Mouse (Mus musculus) layer of hippocampus, postnatal 14 days (tissue): Measurements from ENCODE around the gene Dapk2. TPM values are rescaled to one million over a fixed set of nuclear protein-coding genes. Genes with fewer than 3 reads are reported as not detected.

Experiments used
- DNase-seq, 2 experiments: peaks; one replicate each; pipeline ENCODE4 v3.0.0; 2021 to 2022; ENCODE audit warnings: low spot score in 2 of 2, mixed read lengths in 1 of 2
- total RNA-seq, 2 experiments: library from RNA; stranded (reverse); gene quantifications; 2 replicates each; pipeline ENCODE4 v1.2.3; 2021

The Dapk2 gene
- total RNA-seq, 2 experiments from 2014 or later: 0.71 to 1.1 TPM

DNA sequence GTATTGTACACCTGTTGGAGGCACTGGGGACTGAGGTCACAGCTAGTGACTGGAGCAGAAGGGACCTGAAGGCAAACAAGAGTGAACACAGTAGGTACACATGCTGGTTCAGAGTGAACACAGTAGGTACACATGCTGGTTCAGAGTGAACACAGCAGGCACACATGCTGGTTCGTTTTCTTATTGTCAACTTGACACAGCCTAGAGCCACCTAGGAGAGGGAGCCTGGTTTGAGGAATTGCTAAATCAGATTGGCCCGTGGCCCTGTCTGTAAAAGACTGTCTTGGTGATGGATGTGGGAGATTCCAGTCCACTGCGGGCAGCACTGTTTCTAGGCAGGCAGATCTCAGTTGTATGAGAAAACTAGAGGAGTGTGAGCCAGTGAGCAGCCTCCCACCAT, 25.0 kb downstream of the Dapk2 start:
- no peak for DNase-seq

DNA sequence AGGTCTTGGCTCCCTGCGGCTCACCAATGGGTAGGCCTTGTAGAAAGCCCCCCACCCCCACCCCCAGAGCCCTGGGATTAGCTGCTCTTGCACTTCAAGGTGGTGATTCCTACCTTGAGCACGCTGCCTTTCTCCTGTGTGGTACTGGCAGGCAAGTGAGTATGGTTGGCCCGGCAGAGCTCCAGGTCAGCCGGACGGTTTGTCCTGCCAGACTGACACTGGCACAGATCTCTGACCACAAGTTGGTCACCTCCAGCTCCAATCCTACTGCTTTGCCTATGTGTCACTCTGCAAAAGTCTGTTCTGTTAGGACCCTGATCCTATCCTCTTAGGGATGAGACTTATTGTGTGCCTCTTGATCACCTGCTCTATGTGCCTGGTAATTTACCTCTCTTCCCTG, 26.5 kb downstream of the Dapk2 start:
- no peak for DNase-seq

DNA sequence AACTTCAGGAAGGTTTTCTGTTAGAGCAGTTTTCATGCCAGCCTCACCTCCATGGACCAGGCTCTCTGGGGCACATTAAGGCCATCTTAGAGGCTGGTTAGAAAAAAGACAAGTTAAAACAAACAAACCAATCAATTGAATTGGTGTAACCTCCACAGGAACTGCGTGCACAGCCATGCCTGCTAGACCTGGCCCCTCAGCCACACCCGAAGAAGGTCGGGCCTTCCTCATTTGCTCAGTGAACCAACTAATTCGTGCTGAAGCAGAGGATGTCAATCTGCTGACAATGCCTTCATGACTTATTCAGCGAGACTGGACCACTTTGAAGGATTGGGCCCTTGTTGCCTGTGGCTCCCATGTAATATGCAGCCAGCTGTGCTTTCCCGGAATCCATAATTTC, 28.4 kb downstream of the Dapk2 start:
- no peak for DNase-seq

DNA sequence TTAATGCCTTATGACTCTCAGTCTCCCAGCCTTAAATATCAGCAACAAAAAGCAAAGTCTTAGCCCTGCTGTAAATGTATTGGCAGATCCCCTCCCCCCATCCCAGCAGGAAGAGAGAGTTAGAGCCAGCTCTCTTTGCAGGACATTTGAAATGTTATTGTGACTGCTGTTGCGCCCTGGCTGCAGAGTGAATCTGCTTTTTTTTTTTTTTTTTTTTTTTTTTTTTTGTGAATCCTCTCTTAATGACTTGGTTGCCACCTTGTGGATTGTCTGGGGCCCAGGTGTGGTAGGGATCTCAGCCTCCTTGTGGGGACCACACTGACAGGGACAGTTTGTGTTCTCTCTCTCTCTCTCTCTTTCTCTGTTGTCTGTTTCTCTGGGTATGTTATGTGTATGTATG, 31.0 kb downstream of the Dapk2 start:
- DNase-seq: no peak

DNA sequence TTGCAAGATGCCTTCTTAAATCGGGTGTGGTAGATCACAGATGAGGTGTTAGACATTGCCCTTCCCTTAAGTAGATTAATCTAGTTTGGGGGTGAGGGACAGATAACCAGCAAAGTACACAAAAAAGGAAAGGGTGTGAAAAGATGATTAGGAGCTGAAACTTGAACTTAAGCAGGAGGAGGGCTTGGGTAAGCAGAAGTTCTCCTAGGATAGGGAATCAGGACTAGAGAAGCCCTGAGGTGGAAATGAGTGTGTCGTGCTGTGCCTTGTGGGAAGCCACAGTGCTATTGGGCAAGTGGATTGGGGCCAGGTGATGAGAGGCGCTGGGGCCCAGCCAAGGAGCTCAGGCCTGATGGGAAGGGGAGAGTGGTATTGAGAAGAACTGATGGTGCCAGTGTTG, 36.0 kb downstream of the Dapk2 start:
- no peak for DNase-seq

DNA sequence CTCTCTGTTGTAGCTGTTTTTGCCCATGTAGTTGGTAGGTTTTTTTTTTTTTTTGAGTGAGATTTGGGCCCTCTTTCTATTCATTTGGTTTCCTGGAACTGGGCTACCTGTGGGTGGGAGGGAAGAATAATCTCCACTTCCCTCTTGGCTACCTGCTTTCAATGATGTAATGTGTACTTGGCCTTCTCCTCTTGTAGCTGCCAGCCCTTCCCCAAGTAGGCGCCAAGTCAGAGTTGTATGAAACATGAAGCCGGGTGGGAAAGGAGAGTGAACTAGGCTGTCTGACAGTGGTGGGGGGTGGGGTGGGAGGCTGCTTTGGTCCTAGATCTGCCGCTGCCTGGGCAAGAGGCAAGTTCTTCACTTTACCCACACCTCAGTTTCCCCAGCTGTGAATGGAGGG, 38.5 kb downstream of the Dapk2 start:
- no peak for DNase-seq

DNA sequence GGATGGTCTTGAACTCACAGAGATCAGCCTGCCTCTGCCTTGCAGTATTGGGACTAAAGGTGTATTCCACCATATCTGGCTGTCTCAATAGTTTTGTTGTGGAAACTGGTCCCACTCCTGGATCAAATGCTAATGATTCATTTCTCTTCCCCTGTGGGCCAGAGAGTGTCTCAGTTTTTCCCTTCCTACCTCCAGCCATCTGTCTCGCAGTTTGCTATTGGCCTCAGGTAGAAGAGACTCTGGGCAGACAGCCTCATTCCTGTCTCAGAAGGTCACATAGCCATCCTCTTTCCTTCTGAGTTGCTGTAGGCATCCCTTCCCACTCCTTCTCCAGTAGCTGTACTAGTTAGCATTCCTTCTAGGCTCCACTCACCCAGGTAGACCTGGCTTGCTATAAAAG, 40.5 kb downstream of the Dapk2 start:
- no peak for DNase-seq

DNA sequence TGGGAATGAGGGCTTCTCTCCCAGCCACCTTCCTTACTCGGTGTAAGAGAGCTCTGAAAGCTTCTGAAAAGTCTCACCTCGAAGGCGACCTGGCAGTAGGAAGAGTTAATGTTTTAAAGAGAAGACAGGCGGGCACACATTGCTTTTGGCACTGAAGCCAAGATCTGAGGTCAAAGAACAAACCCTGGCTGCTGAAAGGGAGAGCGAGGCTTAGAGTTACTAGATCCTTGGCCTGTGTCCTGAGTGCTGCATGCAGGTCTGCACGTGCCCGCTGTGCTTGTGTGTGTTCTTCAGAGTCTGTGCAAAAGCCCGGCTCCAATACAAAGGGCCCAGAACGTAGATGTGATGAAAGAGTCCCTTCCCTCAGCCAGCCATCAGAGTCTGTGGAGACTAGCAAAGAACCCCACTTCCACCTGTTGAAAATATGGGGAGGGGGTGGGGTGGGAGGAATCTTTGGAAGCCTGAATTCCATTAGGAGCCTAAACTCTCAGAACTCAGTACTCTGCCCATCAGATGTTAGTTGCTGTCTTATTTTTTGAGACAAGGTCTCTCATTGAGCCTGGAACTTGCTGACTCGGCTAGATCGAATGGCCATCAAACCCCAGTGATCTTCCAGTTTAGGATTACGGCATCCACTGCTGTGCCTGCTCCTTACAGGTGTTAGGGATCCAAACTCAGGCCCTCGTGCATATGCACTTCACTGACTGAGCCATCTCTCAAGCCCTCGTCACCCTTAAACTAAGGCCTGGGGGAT, 41.8 kb downstream of the Dapk2 start:
- no peak for DNase-seq

DNA sequence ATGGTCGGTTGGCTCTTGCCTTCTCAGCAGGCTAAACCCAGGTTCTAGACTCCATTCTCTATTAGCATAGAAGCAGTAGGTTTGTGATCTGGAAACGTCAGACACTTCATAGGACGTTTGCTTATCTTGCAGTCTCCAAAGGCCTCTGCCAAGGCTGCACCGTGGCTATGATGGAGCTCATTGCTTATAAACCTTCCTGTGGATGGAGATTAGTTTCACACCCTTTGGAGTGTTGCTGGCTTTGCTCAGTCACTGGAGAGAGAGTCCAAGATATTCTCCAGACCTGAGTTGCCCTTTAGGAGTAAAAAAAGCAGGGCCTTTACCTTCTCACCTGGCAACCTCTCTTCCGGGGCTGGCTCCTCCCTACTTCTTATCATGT, 42.4 kb downstream of the Dapk2 start:
- DNase-seq: no peak

DNA sequence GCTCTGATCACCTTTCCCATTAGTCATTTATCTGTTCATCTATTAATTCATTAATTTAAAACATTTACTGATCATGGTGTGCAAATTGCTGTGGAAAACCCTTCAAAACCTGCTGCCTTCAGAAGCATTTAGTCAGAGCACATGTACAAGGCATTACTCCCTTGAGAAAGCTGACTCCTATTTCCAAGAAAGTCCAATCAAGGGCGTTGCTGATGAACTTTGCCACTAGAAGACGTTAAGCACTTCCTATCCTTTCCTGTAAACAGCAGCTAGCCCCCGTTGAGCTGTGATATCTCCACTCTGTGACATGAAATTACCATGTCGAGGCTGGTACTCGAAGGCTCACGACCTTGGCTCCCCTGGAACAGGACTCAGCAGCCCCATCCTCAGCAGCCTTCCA, 43.6 kb downstream of the Dapk2 start:
- no peak for DNase-seq

DNA sequence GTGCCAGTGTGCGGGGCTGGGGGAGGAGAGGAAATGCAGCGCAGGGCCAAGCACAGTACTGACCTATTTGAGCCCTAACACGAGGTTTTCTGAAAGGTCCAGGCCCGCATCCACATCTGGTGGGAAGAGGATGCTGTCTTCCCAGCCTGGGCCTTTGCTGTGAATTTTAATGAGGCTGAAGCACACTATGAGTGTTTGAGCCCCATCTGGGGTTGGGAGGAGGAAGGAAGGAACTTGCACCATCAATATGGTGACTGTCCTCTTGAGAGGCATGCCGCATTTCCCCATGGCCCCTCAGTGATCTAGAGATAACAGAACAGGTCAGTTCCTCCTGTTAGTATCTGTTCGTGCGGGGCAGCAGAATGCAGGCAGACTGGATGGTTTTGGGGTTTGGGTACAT, 44.4 kb downstream of the Dapk2 start:
- DNase-seq: no peak

DNA sequence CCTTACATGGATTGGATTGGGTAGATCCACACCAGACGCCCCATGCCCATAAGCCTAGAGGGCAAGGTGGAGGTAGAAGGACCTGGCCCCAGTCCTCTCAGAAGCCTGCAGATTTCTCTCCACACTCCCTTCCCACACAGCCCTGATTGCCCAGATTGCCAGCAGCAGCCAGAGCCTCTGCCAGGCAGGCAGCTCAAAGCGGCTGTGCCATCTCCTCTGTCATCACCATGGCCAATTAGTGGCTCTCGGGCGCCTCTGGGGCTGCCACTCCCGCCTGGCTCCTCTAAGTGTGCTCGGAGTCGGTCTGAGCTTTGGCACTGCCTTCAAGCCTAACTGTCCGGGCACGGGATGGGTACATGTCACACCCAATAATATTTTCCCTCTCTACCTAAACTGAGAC, 47.7 kb downstream of the Dapk2 start:
- peak; percentile 21 to 32 for DNase-seq

DNA sequence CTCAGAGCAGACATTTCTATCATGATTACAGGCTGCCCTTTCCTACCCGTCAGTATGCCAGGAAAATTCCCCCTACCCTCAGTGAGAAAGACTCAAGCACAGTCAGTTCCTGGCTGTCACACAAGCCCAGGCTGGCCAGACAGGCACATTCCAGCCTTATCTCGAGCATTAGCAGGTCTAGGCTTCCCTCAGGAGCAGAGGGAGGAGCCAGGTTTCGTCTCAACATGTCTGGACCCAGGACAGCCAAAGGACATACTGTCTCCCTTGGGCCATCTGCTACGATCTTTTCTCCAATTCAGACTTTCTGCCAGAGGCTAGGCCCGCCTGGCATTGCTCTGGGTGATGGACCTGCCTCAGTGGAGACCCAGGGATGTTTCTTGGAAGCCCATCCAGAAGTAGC, 48.8 kb downstream of the Dapk2 start:
- no peak for DNase-seq

DNA sequence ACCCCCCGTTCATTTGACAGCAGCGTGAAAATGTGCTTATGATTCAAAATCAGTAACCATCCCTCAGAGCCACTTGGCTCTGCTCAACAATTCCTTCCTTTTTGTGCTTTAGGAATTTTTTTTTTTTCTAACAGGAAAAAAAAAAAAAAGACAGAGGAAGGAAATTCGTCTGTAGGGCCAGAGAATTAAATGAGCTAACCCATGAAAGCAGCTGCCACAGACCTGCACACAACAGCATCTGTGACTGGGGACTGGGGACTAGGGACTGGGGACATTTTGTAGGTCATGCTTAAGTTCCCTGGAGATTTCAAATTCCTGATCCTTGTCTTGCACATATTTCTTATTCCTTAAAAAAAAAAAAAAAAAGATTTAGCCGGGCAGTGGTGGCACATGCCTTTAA, 53.4 kb downstream of the Dapk2 start:
- DNase-seq: no peak

DNA sequence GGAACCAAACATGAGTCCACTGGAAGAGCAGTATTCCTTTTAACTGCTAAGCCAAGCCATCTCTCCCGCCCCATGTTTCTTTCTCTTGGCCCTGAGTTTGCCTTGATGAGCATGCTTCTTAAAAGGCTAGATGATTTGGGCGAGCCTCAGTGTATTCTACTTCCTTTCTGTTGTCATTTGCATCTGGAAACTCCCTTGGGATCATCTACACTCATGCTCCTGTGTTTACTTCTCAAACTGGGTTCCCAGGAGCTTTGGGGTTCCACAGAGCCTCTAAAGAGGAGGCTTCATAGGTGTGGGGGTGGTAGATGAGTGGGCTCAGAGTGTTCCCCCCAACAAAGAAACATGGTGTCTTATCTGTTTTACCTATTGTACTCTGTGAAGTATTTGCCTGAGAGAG, 54.1 kb downstream of the Dapk2 start:
- DNase-seq: no peak

DNA sequence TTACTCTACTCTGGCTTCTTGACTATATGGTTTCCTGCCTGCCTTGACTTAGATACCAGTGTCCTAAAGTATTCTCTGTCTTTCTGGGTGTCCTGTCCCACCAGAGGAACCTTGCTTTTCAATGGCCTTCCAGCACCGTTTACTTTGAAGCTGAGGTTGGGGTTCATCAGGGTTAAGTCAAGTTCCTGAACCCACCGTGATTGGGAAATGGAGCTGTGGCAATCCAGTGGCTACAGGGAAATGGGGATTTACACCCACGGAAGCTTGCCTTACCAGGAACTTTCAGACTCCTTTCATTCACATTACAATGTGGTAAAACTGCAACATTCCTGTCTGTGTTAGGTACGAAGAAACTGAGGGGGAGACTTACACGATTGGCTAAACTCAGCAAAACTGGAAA, 54.8 kb downstream of the Dapk2 start:
- DNase-seq: no peak

DNA sequence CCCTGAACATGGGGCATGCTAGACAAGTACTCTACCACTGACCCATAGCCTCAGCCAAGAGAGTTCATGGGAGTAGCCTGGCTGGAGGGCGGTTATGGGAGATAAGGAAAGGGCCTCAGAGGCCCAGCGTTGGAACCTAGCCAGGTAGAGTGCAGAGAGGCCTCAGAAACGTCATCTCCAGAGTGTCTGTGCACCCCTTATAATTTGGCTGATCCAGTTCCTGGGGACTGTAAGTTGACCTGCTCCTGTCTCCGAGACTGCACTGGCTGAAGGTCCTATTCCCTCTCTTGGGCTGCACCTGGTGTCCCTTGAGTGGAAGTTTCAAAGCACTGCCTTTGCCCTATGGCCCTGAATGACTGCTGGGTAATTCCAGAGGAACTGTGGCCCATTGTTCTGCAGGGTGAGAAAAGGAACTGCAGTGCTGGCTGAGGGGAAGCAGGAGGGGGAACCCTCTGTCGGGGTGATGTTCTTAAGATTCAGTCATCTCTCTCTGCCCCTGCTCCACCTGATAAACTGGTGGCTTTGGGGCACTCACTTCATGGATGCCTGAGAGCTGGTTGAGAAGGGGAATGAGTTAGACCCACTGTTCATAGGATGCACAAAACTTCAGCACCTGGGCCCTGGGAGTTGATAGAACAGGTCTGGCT, 55.5 kb downstream of the Dapk2 start:
- DNase-seq: no peak

DNA sequence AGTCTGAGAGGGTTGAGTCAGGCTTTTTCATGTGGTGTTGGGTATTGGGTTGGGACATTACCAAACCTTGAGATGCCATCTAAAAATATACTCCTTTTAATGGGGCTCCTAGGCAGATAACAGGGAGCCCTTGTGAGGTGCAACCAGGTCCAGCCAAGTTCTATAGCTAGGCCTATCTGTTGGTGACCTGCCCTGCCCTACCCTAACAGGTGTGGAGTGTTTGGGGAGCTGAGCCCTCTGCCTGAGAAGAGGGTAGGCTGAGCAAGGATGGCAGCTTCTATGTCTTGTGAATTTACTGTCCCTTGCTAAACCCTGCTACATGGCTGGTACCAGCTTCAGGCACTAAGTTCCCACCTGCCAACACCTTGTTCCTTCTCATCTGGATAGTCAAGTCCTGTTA, 57.5 kb downstream of the Dapk2 start:
- no peak for DNase-seq

DNA sequence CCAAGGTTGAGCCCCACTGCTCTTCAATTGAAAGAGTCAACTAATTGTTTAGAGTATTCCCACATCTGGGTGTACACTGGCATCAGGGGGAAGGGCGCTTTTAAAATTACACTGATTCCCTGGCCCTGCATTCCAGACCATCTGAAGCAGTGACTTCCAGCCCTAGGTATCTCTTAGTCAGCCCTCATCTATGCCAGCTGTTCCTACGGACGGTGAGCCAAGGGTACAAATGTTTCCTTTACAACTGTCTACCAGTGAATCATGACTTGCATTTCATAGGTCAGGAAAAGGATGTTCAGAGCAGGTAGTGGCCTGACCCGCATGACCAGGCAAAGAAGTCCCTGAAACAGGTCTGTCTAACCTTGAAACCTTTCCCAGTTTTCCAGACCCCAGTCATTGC, 59.9 kb downstream of the Dapk2 start:
- DNase-seq: no peak

DNA sequence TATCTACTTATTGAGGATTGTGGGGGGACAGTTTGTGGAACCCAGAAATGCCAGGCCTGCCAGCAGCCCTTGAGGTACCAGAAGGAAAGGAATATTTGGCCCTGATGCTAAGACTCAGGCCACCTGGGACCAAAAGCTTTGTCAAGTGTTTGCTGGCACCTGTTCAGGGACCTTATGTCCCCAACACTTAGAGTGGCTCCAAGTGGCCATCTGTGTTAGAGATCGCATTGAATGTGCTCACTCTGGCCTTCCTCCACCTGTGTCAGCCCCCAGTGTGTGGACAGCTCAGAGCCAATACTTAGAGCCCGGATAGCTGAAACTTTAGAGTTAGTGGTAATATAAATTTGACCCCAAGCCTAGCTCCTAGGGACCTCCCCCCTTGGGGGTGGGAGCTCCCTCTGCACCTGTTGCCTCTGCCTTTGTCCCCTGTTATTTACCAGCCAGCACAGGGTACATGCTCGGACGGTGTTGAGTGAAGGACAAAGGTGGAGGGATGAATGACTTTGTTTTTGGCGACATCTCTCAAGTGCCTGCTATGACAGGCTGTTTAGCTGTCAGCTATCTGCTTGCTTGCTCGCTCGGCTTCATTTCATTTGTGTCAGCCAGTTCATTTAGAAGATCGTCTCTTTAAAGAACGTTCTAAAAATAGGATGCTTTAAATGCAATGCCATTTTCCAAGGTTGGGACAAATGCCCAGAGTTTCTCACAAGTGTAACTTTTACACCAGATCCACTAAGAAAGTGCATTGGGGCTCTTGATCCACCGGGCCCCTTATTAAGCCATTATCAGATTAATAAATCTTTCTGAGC, 61.1 kb downstream of the Dapk2 start:
- DNase-seq: no peak

DNA sequence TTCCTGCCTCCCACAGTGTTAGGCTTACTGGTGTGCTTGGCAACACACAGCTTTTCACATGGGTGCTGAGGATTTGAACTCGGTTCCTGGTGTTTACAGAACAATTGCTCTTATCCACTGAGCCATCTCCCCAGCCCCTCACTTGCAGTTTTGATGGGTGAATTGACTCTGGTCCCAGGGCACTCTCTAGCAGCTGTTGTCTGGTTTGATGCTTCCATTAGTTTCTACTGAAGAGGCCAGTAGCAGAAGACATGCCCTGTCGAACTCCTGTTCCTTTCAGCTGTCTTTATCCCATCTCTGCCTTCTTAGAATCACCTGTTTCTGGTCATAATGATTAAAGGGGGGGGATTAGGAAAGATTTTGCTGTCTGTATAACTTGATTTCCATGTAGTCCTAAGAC, 65.8 kb downstream of the Dapk2 start:
- DNase-seq: no peak

DNA sequence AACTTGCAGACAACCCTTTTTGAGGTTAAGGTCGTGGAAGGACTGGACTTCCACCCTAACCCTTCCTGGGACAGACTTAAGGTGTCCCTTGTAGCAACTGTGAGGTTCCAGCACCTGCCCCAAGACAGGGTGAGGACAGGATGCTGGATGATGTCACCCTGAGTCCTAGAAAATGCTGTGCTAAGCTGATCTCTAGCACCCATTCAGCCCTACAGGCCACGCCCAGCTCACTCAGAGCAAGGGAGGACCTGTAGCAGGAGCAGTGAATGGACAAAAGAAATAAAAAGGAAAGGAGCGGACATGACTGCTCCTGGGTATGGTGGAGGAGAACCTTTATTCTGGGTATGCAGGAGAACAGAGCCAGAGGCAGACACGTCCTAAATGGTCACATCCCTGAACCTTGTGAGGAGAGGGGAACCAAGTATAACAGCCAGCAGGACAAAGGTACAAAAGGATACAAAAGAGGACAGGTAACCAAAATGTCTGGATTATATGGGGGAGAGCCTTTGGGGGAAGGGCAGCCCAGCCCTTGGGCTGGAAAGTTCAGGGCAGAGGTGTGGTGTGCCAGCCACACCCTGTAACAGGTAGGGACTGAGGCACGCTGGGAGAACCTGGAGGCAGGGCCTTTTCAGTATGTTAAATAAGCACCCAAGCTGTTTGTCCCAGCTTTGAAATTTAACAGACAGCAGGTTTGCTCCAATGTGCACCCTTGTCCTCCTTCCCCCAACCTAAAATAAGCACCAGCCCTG, 67.9 kb downstream of the Dapk2 start:
- no peak for DNase-seq
